Mouse (Mus musculus): ENCODE results near the gene Gjd3. TPM values are rescaled to one million over a fixed set of nuclear protein-coding genes. Genes with fewer than 3 reads are reported as not detected.
"Not testable (repeated sequence)": the region's sequence is repeated elsewhere in the genome, so short reads cannot be mapped to it uniquely, and the experiment has no call there.

Gene Gjd3
- polyA plus RNA-seq, 1 experiment, result 0.55 TPM

DNA sequence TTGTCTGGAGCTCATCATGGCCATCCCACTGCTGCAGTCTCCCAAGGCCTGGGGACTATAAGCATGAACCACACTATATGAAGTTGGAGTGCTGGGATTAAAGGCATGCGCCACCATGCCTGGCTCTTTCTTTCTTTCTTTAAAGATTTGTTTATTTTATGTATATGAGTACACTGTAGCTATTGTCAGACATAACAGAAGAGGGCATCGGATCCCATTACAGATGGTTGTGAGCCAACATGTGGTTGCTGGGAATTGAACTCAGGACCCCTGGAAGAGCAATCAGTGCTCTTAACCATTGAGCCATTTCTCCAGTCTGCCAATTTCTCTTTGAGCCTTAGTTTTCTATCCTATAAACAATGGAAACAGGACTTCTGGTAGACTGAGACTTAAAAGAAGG, 49.0 kb downstream of the Gjd3 start:
- DNase-seq (ENCODE audit: low read depth), result not testable (repeated sequence)

DNA sequence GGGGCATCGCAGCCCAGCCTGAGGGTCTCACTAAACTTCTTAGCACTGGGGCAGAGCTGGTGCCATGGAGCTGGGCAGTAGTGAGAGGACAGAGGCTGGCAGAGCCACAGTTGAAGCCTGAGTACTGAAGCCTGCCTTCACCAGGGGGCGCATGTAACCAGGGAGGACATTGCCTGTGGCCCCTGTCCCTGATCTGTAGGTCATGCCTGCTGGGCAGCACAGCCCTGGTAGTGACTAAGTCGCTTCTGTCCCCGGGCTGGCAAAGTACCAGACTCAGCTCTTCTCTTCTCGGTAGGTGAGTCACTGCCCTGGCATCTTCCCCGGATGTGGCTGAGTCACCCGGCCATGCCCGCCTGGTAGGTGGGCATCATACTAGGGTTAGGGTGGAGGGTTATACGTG, 49.7 kb downstream of the Gjd3 start:
- no peak for DNase-seq (ENCODE audit: low read depth)

DNA sequence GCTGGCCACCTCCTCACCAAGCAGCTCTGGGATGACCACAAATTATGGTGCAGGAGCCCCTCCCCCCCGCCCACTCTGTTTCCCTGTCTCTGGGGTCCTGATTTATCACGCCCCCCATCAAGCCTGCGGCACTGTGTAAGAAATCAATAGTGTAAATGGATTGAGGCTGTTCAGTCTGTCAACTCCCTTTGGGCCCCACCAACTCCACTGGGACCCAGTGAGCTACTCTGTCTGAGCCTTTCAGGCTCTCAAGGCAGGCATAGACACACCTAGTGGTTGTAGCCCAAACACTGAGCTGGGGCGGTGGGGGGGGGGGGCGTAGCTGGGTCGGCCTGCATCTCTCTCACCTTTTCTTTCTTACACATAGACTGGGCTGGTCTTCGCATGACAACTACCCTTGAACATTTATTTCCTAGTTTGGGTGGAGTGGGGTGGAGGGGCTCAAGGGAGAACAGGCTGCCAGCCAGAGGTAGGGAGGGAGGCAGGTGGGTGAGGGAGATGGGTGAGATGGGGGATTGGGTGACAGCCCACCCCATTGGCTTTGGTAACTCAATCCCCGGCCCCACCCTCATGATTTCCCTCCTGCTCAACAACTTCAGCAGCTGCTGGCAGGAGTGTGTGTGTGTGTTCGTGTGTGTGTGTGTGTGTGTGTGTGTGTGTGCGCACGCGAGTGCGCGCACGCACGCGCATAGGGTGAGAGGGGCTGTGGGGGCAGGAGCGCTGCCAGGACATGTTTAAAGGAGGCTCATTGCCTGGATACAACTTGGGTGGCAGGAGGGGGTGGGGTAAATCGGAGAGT, 50.3 kb downstream of the Gjd3 start:
- DNase-seq (ENCODE audit: low read depth), result no peak

Other genes with a start within 250 kb of the Gjd3 start
- gene Thra, start 242.4 kb downstream of the Gjd3 start, polyA plus RNA-seq (2012; rRNA removed), result 73.1 and 89.0 TPM in 2 replicates
- 76.6 and 109 TPM in 2 replicates for gene Nr1d1, start 207.7 kb downstream of the Gjd3 start, polyA plus RNA-seq (2012; rRNA removed)
- 25.4 and 37.2 TPM in 2 replicates for gene Msl1, start 187.5 kb downstream of the Gjd3 start, polyA plus RNA-seq (2012; rRNA removed)
- 22.5 and 22.8 TPM in 2 replicates for gene Casc3, start 178.1 kb downstream of the Gjd3 start, polyA plus RNA-seq (2012; rRNA removed)
- 4.0 and 4.9 TPM in 2 replicates for gene Rapgefl1, start 146.2 kb downstream of the Gjd3 start, polyA plus RNA-seq (2012; rRNA removed)
- gene Wipf2, start 119.4 kb downstream of the Gjd3 start, polyA plus RNA-seq (2012; rRNA removed), result 6.2 and 7.8 TPM in 2 replicates
- 0.35 and 0.56 TPM in 2 replicates for gene Cdc6, start 75.2 kb downstream of the Gjd3 start, polyA plus RNA-seq (2012; rRNA removed)
- gene Rara, start 55.2 kb downstream of the Gjd3 start, polyA plus RNA-seq (2012; rRNA removed), result 17.0 and 24.3 TPM in 2 replicates
- gene Top2a, start 41.2 kb upstream of the Gjd3 start, polyA plus RNA-seq (2012; rRNA removed), result 0.92 and 1.7 TPM in 2 replicates
- 429 and 525 TPM in 2 replicates for gene Igfbp4, start 58.2 kb upstream of the Gjd3 start, polyA plus RNA-seq (2012; rRNA removed)
- 2.4 and 3.4 TPM in 2 replicates for gene Tns4, start 106.3 kb upstream of the Gjd3 start, polyA plus RNA-seq (2012; rRNA removed)
- 0.61 and 1.7 TPM in 2 replicates for gene Ccr7, start 172.1 kb upstream of the Gjd3 start, polyA plus RNA-seq (2012; rRNA removed)
- 19.0 and 19.3 TPM in 2 replicates for gene Smarce1, start 248.0 kb upstream of the Gjd3 start, polyA plus RNA-seq (2012; rRNA removed)

Data from gonadal fat pad, adult 2 months (tissue).